Mouse (Mus musculus): ENCODE data around the gene Katnbl1. TPM values are rescaled to one million over a fixed set of nuclear protein-coding genes. Genes with fewer than 3 reads are reported as not detected.

Gene Katnbl1
- total RNA-seq, 2 experiments from 2014 or later, result 21.3 to 29.3 TPM

DNA sequence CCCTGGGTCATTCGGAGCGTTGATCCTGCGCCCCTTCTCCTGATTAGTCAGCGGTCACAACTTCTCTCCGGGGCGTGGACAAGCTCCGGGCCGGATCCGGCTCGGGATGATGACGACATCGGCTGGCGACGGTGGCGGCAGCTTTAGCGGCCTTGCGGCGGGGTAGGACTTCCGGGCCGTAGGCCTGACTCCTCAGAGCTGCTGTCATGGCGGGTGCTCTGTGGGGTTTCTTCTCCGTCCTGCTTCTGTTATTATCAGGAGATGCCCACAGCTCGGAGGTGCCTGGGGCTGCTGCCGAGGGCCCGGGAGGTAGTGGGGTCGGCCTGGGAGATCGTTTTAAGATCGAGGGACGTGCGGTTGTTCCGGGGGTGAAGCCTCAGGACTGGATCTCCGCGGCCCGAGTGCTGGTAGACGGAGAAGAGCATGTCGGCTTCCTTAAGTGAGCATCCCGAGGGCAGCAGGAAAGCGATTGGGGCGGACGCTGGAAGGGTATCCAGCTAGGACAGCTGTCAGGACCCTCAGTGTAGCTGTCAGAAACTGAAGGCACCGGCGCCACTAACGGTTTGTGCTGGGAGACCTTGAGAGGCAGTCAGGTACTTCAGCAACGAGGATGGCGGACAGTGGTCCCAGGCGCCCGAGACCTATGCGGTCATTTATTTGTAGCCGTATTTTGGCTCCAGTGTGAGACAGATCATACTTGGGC is 76.0 kb downstream of the Katnbl1 start, which contains the start of gene Emc7:
Gene Emc7, plus strand, starts transcription at position 136 of the 703 bp plus-strand sequence.
- peak; percentile 98 for ATAC-seq (replicated peaks; ENCODE audit: low FRiP score, poor library complexity, severe bottlenecking)

DNA sequence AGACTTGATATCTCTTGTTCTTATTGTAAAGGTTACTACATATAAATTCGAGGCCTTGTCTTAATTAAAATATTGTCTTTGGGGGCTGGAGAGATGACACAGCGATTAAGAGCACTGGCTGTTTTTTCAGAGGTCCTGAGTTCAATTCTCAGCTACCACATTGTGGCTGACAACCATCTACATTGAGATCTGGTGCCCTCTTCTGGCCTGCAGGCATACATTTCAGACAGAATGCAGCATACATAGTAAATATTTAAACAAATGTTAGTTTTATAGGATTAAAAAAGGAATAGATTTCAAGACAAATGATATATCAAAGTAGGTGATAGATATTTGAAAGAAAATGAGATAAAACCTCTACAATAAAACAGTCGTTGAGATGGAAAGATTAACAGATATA is 81.5 kb downstream of the Katnbl1 start:
- no peak for ATAC-seq (replicated peaks; ENCODE audit: low FRiP score, poor library complexity, severe bottlenecking)

Other genes with a start within 250 kb of the Katnbl1 start
- not detected in 2 replicates for gene Olfr1316, start 244.2 kb upstream of the Katnbl1 start, total RNA-seq (2015; ENCODE audit: low replicate concordance)
- not detected in 2 replicates for gene Olfr1316, start 244.2 kb upstream of the Katnbl1 start, total RNA-seq (2017; ENCODE audit: low replicate concordance)
- not detected in 2 replicates for gene Olfr1317, start 238.9 kb upstream of the Katnbl1 start, total RNA-seq (2015; ENCODE audit: low replicate concordance)
- gene Olfr1317, start 238.9 kb upstream of the Katnbl1 start, total RNA-seq (2017; ENCODE audit: low replicate concordance), result not detected in 2 replicates
- not detected in 2 replicates for gene Olfr1318, start 225.0 kb upstream of the Katnbl1 start, total RNA-seq (2015; ENCODE audit: low replicate concordance)
- gene Olfr1318, start 225.0 kb upstream of the Katnbl1 start, total RNA-seq (2017; ENCODE audit: low replicate concordance), result not detected in 2 replicates
- gene Lpcat4, start 139.7 kb upstream of the Katnbl1 start, total RNA-seq (2015; ENCODE audit: low replicate concordance), result 2.5 and 5.0 TPM in 2 replicates
- gene Lpcat4, start 139.7 kb upstream of the Katnbl1 start, total RNA-seq (2017; ENCODE audit: low replicate concordance), result 0.39 TPM in 1 of 2 replicates, not detected in the other
- not detected in 2 replicates for gene Nutm1, start 119.9 kb upstream of the Katnbl1 start, total RNA-seq (2015; ENCODE audit: low replicate concordance)
- not detected in 2 replicates for gene Nutm1, start 119.9 kb upstream of the Katnbl1 start, total RNA-seq (2017; ENCODE audit: low replicate concordance)
- 23.5 and 32.4 TPM in 2 replicates for gene Nop10, start 117.3 kb upstream of the Katnbl1 start, total RNA-seq (2015; ENCODE audit: low replicate concordance)
- 12.3 and 16.3 TPM in 2 replicates for gene Nop10, start 117.3 kb upstream of the Katnbl1 start, total RNA-seq (2017; ENCODE audit: low replicate concordance)
- gene Slc12a6, start 113.4 kb upstream of the Katnbl1 start, total RNA-seq (2015; ENCODE audit: low replicate concordance), result 52.8 and 57.7 TPM in 2 replicates
- gene Slc12a6, start 113.4 kb upstream of the Katnbl1 start, total RNA-seq (2017; ENCODE audit: low replicate concordance), result 42.4 and 70.9 TPM in 2 replicates
- 1.4 TPM in 1 of 2 replicates, not detected in the other for gene Gm21985, start 112.9 kb upstream of the Katnbl1 start, total RNA-seq (2015; ENCODE audit: low replicate concordance)
- 1.3 and 9.0 TPM in 2 replicates for gene Gm21985, start 112.9 kb upstream of the Katnbl1 start, total RNA-seq (2017; ENCODE audit: low replicate concordance)
- 23.5 and 30.3 TPM in 2 replicates for gene Emc4, start 11.2 kb upstream of the Katnbl1 start, total RNA-seq (2015; ENCODE audit: low replicate concordance)
- gene Emc4, start 11.2 kb upstream of the Katnbl1 start, total RNA-seq (2017; ENCODE audit: low replicate concordance), result 9.9 and 11.3 TPM in 2 replicates
- gene Emc7, start 75.8 kb downstream of the Katnbl1 start, total RNA-seq (2015; ENCODE audit: low replicate concordance), result 5.0 and 5.8 TPM in 2 replicates
- 7.2 and 7.3 TPM in 2 replicates for gene Emc7, start 75.8 kb downstream of the Katnbl1 start, total RNA-seq (2017; ENCODE audit: low replicate concordance)
- not detected in 2 replicates for gene Chrm5, start 101.6 kb downstream of the Katnbl1 start, total RNA-seq (2015; ENCODE audit: low replicate concordance)
- not detected in 2 replicates for gene Chrm5, start 101.6 kb downstream of the Katnbl1 start, total RNA-seq (2017; ENCODE audit: low replicate concordance)
- 1.4 TPM in 1 of 2 replicates, not detected in the other for gene Aven, start 113.8 kb downstream of the Katnbl1 start, total RNA-seq (2015; ENCODE audit: low replicate concordance)
- 2.3 and 5.1 TPM in 2 replicates for gene Aven, start 113.8 kb downstream of the Katnbl1 start, total RNA-seq (2017; ENCODE audit: low replicate concordance)

Data from erythroid progenitor cell, adult 5-6 weeks (primary cell).